Mouse (Mus musculus): ENCODE results near the gene Tmem121. TPM values are rescaled to one million over a fixed set of nuclear protein-coding genes. Genes with fewer than 3 reads are reported as not detected.
"Not testable (repeated sequence)": the region's sequence is repeated elsewhere in the genome, so short reads cannot be mapped to it uniquely, and the experiment has no call there.

The Tmem121 gene
- total RNA-seq, 2 experiments from 2014 or later, result 0.85 to 1.5 TPM

DNA sequence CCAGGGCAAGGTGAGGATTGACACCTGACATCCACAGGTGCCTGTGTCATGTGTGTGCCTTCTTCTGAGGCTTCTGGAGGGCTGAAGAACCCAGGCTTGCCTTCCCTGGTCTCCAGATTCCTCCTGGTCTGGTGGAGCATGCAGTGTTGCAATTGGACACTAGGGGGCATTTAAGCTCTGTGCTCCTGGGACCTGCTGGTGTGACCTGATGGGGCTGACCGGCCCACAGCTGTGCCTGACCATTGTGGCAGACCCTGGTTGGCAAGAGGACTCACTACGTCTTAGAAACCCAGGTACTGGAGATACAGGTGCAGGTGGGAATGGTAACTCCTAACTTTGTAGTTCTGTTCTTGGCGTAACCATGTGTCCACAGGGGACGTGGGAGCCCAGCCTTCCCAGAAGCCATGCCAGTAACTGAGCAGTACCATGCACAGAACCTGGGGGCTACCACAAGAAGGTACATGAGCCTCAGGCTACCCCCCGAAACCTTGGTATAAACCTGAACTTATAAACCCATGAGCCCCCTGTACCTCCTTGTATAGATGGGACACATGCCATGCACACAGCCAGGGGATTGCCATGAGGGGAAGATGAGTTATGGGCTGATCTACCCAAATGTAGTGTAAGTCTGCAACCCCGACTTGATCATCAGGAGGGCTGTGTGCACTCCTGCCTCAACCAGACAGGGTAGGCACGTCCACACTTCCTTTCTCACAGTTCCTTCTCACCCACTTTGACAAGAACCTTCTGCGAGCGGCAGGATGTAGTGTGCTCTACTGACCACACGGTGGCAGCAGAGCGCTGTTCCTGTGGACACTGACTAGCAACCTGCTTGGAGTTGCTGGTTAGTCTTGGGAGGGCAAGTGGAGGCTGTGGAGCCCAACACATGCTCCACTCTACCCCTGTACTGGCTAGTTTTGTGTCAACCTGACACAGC lies 31.8 kb downstream of the Tmem121 start:
- peak; percentile 64 for DNase-seq

- DNase-seq, result peak; percentile 50
Observed at GRCm38 (mm10) chr12:113219867-113220266, 34.1 kb downstream of the Tmem121 start.

GRCm38 (mm10) chr12:113220447-113220846 lies 34.7 kb downstream of the Tmem121 start:
- peak; percentile 66 for DNase-seq

DNA sequence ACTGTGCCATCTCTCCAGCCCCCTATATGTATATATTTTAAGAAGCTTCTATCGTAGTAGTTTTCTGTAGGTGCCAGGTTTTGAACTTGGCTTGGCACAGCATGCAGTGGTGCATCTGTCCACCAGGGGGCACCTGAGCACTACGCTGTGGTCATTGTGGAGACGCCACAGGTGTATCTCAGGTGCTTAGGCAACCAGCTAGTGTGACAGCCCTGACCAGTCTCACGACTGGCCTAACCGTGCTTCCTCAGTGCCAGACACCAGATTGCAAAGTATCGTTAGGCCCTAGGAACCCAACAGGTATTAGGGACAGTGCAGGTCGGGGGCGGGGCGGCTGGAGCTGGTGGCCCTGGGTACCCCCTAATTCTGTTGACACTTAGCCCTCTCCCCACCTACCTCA lies 35.6 kb downstream of the Tmem121 start:
- no peak for DNase-seq

DNA sequence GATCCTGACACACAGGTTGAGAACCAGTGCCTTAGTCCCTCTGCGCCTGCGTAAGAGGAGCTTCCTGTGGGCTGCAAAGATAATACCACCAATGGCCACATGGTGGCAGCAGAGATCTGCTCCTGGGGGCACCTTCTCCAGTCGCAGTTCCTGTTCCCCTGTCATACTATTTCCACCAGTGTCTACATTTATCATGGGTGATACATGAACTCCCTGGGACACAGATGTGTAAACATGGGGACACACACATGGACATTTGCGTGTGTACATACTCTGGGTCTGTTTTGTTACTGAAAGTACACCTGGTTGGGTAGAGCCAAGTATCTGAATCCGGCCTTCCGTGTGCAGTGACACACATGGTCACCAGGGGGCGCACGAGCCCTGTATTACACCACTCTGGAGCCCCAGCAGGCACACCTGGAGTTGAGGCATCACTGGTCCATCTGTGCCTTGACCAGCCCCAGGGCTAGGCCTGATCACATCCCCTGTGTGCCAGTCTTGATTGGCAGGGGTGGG lies 36.4 kb downstream of the Tmem121 start:
- peak; percentile 94 for DNase-seq

- DNase-seq, result peak; percentile 47
Observed at GRCm38 (mm10) chr12:113222748-113223147, 37.0 kb downstream of the Tmem121 start.

DNA sequence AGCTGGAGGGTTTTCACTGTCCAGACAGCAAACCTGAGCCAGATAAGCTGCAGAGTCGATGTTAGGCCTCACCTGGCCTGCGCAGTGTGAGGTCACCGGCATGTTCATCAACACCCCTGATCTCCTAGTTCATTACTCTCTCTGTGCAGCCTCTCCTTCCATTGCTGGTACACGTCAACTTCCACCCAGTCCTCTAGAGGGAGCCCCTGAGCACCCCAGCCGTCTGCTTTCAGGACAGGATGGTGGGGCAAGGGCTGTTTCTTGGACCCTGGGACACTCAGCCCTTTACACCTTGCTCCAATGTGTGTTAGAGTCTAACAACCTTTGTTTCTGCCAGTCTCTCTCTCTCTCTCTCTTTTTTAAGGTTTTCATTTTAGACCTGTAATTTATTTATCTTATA lies 38.5 kb downstream of the Tmem121 start:
- no peak for DNase-seq

DNA sequence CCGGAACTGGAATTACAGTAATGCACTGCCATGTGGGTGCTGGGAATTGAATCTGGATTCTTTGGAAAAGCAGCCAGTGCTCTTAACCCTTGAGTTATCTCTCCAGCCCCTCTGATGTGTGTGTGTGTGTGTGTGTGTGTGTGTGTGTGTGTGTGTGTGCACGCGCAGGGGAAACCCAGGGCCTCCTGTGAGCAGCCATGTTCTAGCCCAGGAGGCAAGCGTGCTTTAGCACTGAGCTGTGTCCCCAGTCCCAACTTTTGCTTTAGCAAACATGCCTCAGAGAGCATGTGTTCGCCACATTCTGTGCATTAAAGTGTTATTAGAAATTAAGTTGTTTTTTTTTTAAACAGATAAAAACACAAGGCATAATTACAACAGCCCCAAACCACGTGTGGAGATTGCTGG lies 39.0 kb downstream of the Tmem121 start:
- DNase-seq, result no peak

DNA sequence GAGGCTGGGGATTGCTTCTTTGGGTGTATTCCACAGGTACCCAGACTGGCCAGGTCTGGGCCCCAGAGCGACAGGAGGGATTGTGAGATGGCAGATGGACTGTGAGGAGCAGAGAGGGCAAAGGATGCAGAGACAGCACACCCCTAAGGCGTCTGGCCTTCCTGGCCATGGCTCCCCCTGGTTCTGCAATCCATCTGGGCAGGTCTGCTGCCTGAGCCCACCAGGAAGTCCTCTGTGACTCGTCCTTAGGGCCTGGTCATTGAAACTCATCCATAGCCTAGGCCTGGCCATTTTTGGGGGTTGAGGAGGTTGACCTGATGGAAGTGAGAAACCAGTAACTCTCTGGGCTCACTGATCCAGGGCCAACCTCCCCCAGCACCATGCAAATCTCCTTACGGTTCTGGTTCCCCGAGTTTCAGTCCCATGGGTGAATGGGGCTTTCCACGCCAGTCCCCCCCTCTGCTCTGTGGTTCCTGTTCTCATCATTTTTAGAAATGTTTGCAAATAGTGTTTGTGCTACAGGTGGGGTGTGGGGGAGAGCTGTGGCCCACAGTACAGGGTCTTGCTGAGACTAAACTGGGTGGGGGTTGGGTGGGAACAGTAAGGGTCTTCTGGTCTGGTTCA lies 42.4 kb downstream of the Tmem121 start:
- DNase-seq, result no peak

GRCm38 (mm10) chr12:113230741-113231140 lies 45.0 kb downstream of the Tmem121 start:
- DNase-seq, result no peak

GRCm38 (mm10) chr12:113231551-113232263 lies 46.0 kb downstream of the Tmem121 start:
- not testable (repeated sequence) for DNase-seq

DNA sequence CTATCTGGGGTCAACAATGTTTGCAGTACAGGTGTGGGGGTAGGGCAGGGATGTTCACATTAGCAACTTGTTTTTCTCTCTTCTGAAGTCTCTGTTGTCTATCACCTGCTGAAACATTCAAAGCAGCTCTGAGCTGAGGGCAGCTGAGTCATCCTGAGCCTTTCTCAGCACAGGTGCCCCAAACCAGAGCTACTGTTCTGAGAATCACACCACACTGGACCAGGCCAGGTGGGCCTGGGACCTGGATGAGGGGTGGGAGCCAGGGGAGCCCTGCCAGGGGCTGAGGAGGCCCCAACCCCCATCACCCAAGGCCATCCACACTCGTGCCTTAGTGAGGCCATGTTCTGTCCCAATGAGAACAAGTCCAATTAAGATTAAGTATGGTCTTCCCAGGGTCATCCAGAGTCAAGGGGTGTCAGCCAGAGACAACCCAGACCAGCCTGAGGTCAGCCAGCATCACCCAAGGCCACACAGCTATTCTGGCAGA lies 46.6 kb downstream of the Tmem121 start:
- not testable (repeated sequence) for DNase-seq

Other genes starting within 250 kb of the Tmem121 start
- 10 to 100 TPM; 17.3 to 17.5 TPM for gene Nudt14, start 243.8 kb upstream of the Tmem121 start, total RNA-seq (2021)
- 10 to 100 TPM; 10.4 to 12.7 TPM for gene Btbd6, start 209.4 kb upstream of the Tmem121 start, total RNA-seq (2021)
- gene Brf1, start 185.2 kb upstream of the Tmem121 start, total RNA-seq (2021), result 10 to 100 TPM; 28.2 to 37.9 TPM
- 10 to 100 TPM; 51.8 to 54.4 TPM for gene Pacs2, start 171.4 kb upstream of the Tmem121 start, total RNA-seq (2021)
- gene Tex22, start 111.4 kb upstream of the Tmem121 start, total RNA-seq (2021), result under 1 TPM in 1 of 2 experiments, not detected in 1; 0.20 TPM
- gene Mta1, start 87.7 kb upstream of the Tmem121 start, total RNA-seq (2021), result 10 to 100 TPM; 46.0 to 52.0 TPM
- 100 to 1,000 TPM in 1 of 2 experiments, 10 to 100 TPM in 1; 94.0 to 102 TPM for gene Crip2, start 45.7 kb upstream of the Tmem121 start, total RNA-seq (2021)
- 100 to 1,000 TPM; 143 to 189 TPM for gene Crip1, start 39.6 kb upstream of the Tmem121 start, total RNA-seq (2021)
- gene Tedc1, start 29.5 kb upstream of the Tmem121 start, total RNA-seq (2021), result 1 to 10 TPM; 2.0 to 2.5 TPM

Data from gastrocnemius, postnatal 10 days (tissue).